Mouse (Mus musculus): ENCODE results near the gene Arid1a.
A peak's percentile ranks its signal among the peaks of the same experiment; 100 is the strongest.

Arid1a gene

GRCm38 (mm10) chr4:133756514-133757268, at the start of gene Arid1a:
Gene Arid1a, minus strand, starts transcription at chr4:133756769.
- DNase-seq (ENCODE audit: low read depth, low spot score) = peak; percentile 90

GRCm38 (mm10) chr4:133804401-133805263, 48.1 kb upstream of the Arid1a start:
- no peak for DNase-seq (ENCODE audit: low read depth, low spot score)

GRCm38 (mm10) chr4:133800589-133800988, 44.0 kb upstream of the Arid1a start:
- no peak for DNase-seq (ENCODE audit: low read depth, low spot score)

GRCm38 (mm10) chr4:133793269-133793668, 36.7 kb upstream of the Arid1a start:
- no peak for DNase-seq (ENCODE audit: low read depth, low spot score)

- no peak for DNase-seq (ENCODE audit: low read depth, low spot score)
Observed at GRCm38 (mm10) chr4:133774570-133775554, 18.3 kb upstream of the Arid1a start.

GRCm38 (mm10) chr4:133769157-133769556, 12.6 kb upstream of the Arid1a start:
- no peak for DNase-seq (ENCODE audit: low read depth, low spot score)

- no peak for DNase-seq (ENCODE audit: low read depth, low spot score)
Observed at GRCm38 (mm10) chr4:133763112-133763511, 6.5 kb upstream of the Arid1a start.

- DNase-seq (ENCODE audit: low read depth, low spot score) = no peak
Observed at GRCm38 (mm10) chr4:133759659-133760058, 3.1 kb upstream of the Arid1a start.

GRCm38 (mm10) chr4:133757269-133757835, 783 bp upstream of the Arid1a start:
- peak; percentile 92 for DNase-seq (ENCODE audit: low read depth, low spot score)

GRCm38 (mm10) chr4:133755861-133756371, 653 bp downstream of the Arid1a start:
- no peak for DNase-seq (ENCODE audit: low read depth, low spot score)

GRCm38 (mm10) chr4:133754871-133755765, 1.5 kb downstream of the Arid1a start:
- no peak for DNase-seq (ENCODE audit: low read depth, low spot score)

- DNase-seq (ENCODE audit: low read depth, low spot score) = peak; percentile 96
Observed at GRCm38 (mm10) chr4:133754238-133754637, 2.3 kb downstream of the Arid1a start.

- peak; percentile 60 for DNase-seq (ENCODE audit: low read depth, low spot score)
Observed at GRCm38 (mm10) chr4:133753375-133754190, 3.0 kb downstream of the Arid1a start.

GRCm38 (mm10) chr4:133752449-133753374, 3.9 kb downstream of the Arid1a start:
- DNase-seq (ENCODE audit: low read depth, low spot score) = no peak

- peak; percentile 45 for DNase-seq (ENCODE audit: low read depth, low spot score)
Observed at GRCm38 (mm10) chr4:133751521-133752448, 4.8 kb downstream of the Arid1a start.

- no peak for DNase-seq (ENCODE audit: low read depth, low spot score)
Observed at GRCm38 (mm10) chr4:133750184-133750775, 6.3 kb downstream of the Arid1a start.

Data from brain, embryonic 18.5 days (tissue).